Mouse (Mus musculus) spleen, adult 12 weeks (tissue): ENCODE results near the gene Myt1.
A peak's percentile ranks its signal among the peaks of the same experiment; 100 is the strongest.
"Not testable (repeated sequence)": the region's sequence is repeated elsewhere in the genome, so short reads cannot be mapped to it uniquely, and the experiment has no call there.

Source experiments
- DNase-seq: peaks from one replicate; pipeline ENCODE4 v3.0.0; 2022; ENCODE audit warnings: low spot score

The Myt1 gene

GRCm38 (mm10) chr2:181781421-181781820 lies 18.3 kb downstream of the Myt1 start:
- DNase-seq: no peak

DNA sequence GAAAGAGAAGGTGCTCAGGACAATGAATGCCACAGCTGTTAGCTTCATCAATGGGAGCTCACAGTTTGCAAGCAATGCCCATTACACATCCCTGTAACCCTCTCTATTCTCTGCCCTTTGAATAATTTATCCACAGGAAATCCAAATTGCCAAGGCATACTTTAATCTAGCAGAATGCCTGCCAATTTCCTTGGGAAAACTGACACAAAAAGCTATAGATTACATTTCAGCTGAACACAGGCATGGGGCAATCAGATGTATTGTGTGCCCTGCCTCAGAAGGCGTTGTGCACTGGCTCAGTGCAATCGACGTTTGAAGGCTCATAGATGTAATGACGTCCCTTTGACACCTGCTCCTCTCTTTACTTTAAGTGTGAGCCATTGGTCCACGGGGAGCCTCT lies 24.7 kb downstream of the Myt1 start:
- no peak for DNase-seq

GRCm38 (mm10) chr2:181789396-181789795 lies 26.3 kb downstream of the Myt1 start:
- DNase-seq: no peak

DNA sequence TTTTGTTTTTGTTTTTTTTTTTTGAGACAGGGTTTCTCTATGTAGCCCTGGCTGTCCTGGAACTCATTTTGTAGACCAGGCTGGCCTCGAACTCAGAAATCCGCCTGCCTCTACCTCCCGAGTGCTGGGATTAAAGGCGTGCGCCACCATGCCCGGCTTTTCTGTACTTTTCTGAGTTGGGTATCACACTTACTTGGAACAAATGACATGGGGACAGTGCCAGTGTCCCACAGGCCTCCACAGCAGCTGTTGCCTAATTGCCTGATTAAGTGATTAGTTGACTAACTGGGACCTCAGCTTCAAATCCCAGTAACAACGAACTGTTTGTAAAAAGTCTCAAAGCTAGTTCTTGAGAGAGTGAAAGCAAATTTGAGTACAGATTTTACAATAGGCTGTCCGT lies 30.1 kb downstream of the Myt1 start:
- DNase-seq: not testable (repeated sequence)

- DNase-seq: no peak
Observed at GRCm38 (mm10) chr2:181795641-181796130, 32.6 kb downstream of the Myt1 start.

DNA sequence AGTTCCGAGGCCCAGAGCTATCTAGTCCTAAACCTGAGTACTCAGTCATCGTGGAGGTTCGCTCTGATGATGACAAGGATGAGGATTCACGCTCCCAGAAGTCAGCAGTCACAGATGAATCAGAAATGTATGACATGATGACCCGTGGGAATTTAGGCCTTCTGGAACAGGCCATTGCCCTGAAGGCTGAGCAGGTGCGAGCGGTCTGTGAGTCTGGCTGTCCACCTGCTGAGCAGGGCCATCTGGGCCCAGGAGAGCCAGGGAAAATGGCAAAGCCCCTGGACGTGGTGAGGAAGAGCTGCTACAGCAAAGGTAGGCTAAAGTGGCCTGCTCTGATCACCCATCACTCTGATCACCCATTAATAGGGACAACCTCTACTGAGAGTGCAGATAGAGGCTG lies 34.5 kb downstream of the Myt1 start:
- DNase-seq: no peak

DNA sequence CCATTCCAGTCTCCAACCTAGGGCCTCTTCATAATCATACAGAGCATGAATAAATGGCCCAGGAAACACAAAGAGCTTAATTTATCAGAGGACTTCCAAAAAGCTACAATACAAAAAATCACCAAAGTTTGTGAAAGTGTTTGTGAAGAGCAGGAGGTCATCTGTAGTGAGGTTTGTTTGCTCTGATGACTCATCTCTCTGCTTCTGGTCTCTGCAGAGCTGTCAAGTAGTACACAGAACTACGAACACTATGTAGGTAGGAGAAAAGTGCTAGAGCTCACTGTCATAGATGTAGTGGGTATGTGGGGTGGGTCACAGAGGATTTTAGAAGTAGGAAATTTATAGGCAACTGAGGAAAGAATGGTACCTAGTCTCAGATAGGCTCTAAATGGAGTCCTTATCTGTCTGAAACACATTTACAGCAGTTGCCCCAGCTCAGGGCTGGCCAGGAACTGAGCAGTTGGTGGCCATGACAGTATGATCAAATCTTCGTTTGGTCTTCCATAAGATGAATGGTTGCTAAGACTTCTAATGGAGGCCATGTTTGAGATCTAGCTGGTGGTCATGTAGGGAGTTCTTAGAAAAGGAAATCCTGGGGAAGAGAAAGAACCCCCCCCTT lies 66.0 kb downstream of the Myt1 start:
- DNase-seq: no peak

DNA sequence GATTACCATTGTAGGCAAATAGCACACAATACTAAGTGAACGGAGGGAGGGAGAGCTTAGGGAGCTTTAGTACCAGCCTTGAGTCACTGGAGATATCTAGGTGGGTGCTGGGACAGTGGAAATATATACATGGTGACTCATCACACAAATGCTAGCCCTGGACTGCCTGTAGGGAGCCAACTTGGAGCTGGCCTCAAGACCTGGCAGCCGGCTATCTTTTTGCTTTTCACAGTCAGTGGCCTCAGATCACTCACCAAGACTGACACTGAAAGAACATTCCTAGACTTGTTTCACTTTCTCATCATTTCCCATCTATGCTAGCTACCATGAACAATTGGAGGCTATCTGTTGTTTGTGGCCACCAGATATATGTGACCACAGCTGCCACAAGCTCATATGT lies 69.6 kb downstream of the Myt1 start:
- DNase-seq: no peak

DNA sequence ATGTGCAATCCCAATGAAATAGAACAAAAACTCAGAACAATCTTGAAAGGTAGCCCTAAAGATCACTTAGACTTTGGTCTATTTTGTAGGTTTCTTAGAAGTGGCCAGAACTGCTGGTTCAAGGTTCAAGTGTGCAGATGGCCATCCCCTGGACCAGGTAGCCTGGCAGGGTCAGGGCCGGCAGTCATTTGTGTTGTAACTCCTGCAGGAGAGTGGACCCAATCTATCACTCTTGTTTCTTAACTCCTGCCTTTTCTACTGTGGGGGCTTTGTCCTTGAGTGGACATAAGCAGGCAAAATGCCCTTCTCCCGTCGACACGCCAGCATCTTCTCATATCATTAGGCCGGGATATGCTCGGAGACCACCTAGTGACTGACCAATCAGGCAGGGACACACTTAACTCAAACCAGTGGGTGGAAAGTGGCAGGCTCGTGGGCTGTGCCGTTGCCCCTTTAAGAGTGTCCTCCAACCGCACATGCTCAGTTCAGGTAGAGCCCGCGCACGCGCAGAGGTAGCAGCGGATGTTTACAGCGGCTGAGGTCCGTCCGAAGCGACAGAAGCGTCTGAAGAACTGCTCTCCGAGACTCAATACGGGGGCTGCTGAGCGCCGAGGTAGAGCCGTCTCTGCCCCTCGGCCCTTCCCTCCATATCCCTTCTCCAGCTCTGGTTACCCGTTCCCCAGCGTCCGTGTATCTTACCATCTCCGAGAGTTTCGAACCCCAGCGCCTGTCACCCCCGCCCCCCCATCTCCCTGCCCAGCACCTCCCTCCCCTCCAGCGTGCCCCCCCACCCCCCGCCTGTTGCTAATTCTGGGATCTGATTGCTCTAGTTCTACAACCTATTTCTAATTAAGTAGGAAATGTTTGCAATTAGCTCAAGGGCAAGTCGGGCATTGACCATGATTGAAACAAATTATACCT lies 74.5 kb downstream of the Myt1 start, which contains the start of gene Pcmtd2:
Pcmtd2 (plus strand) TSS at position 483 of the 921 bp plus-strand sequence.
- DNase-seq: peak; percentile 84

DNA sequence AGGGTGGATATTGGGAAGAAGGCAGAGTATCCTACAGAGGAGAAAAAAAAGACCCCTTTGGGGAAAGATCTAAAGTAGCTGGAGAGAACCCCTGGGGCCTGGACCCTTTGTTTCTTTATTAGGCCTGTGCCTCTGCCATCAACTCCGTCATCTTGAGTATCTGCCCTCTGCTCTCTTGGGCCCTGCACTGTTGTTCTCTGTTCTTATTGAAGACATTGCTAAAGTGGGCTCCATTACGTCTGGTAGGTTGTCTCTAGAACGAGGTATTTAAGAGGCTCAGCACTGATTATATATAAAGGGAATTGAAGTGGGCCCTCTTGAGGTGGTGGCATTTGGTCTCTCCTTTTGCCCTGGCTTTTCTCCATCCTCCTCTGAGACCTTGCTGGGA lies 75.2 kb downstream of the Myt1 start:
- peak; percentile 20 for DNase-seq

DNA sequence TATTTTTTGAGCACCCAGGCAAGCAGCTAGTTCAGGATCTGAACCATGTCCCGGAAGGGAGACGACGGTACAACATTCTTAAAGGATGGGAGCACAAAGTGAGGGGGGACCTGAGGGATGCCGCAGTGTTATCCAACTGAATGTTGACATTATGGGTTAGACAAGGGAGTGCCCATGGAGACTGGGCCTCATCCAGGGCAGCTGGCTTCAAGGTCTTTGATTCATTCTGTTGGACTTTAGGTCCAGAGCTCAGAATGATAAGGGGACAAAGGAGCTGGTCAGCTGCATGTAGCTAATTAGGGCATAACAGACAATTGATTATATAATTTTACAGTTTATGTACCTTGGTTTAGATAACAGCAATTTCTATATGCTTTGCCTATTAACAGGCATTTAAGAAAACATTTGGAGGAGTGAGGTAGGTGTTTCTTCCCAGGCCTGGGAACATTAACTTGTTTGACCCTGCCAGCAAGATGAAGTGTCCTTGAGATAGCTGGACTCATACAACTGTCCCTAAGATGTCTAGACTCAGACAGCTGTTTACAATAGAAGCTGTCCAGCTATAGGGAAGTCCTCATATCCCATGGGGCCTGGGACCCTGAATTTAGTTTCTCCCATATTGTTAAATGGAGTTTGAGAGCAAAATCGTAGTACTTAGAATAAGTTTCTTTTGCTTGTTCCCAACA lies 82.7 kb downstream of the Myt1 start:
- no peak for DNase-seq

DNA sequence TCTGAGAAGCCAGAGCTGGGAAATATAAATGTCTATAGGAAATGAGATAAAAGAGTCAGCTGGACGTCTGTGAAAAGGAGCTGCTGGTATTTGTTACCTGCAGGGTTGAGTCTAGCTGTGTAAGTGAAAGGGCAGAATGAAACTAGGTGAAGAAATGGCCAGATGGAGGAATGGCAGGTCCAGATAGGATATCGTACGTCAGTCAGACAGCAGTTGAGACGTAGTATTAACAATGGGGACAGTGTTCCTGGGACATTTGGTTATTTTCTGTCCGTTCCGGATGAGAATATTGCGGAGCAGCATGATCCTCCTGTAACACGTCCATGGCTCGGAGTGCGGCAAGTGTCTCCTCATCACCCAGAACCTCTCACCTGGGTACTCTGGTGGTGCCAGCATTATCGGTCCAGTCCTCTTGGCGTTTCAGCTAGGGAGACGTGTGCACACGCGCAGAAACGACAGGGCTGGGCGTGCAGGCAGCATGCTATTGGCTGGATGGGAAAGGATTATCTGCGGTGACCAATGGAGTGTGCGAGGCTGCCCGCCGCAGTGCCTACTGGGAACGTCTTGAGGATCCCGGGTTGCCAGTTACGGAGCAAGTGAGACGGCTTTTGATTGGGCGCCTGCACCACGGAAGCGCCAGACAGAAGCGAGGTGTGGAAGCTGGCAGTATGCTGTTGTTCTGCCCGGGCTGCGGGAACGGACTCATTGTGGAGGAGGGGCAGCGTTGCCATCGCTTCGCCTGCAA lies 100.8 kb downstream of the Myt1 start, which contains the start of gene Polr3k:
Polr3k (plus strand) TSS at position 547 of the 745 bp plus-strand sequence.
- peak; percentile 85 for DNase-seq

DNA sequence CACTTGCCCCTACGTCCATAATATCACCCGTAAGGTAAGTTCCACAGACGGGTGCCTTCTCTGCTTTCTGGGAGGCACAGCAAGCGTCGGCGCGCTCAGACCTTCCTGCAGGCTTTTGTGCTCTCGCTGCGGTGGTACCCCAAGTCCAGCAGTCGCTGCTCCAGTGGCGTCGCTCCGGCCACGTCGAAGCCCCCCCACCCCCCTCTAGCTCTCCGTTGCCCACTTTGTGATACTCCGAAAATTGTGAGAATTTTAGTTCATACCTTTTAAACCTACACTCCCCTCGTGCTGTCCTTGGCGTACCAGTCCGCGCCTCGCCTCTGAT lies 101.4 kb downstream of the Myt1 start:
- DNase-seq: no peak

- peak; percentile 58 for DNase-seq
Observed at GRCm38 (mm10) chr2:181866931-181867330, 103.8 kb downstream of the Myt1 start.

DNA sequence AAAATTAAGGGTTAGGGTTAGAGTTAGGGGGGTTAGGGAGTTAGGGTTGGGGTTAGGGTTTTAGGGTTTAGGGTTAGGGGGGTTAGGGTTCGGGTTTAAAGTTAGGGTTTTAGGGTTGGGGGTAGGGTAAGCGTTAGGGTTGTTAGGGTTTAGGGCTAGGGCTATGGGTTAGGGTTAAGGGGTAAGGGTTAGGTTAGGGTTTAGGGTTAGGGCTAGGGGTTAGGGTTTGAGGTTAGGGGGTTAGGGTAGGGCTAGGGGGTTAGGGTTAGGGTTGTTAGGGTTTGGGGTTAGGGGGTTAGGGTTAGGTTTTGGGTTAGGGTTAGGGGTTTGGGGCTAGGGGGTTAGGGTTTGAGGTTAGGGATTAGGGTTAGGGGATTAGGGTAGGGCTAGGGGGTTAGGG lies 107.9 kb downstream of the Myt1 start:
- DNase-seq: no peak
